Mouse (Mus musculus): Measurements from ENCODE around the gene Cenpq. TPM values are rescaled to one million over a fixed set of nuclear protein-coding genes. Genes with fewer than 3 reads are reported as not detected.

Cenpq gene
- total and polyA plus RNA-seq, 3 experiments: 20.9 to 25.5 TPM; not detected in 1

GRCm38 (mm10) chr17:40933985-40934384 is 862 bp downstream of the Cenpq start:
- peak overlapping the region; percentile 72 for H3K27ac ChIP-seq (ENCODE audit: control insufficient read depth, low read depth, low read length)

DNA sequence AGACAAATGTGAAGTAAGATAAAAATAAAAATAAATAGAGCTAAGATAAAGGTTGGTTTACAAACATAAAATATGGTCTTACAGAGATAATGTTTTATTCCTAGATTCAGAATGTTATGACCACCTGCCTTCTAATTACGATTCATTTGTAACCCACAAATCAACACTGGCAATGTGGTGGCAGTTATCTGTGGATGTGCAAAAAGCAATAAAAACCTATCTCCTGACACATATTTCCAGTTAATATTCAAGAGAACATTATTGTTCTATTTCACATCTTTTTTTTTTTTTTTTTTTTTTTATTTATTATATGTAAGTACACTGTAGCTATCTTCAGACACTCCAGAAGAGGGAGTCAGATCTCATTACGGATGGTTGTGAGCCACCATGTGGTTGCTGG is 19.3 kb downstream of the Cenpq start:
- no peaks in the 10 kb centered on the region for H3K79me2 ChIP-seq (ENCODE audit: control insufficient read depth, insufficient read depth, low read length, poor library complexity)
- H3K9ac ChIP-seq (ENCODE audit: control insufficient read depth, low read depth, low read length, poor library complexity, severe bottlenecking): no peak overlapping the region
- no peak overlapping the region for H3K27ac ChIP-seq (ENCODE audit: control insufficient read depth, low read depth, low read length)
- no peaks in the 10 kb centered on the region for H3K27me3 ChIP-seq (ENCODE audit: control insufficient read depth in 1 of 2, insufficient read depth in 2 of 2, low read length in 2 of 2)
- no peak for DNase-seq (ENCODE audit: low read depth, low spot score)
- H3K4me1 ChIP-seq (ENCODE audit: control insufficient read depth in 1 of 2, insufficient read depth in 2 of 2, low read length in 2 of 2): no peaks in the 10 kb centered on the region
- H3K4me3 ChIP-seq (ENCODE audit: control insufficient read depth in 1 of 2, insufficient read depth in 1 of 2, low read depth in 2 of 2, low read length in 2 of 2): no peak overlapping the region
- H3K9me3 ChIP-seq (replicated peaks; ENCODE audit: insufficient read depth, low read length): no peaks in the 10 kb centered on the region
- TF ChIP-seq USF1 (IDR thresholded peaks at IDR 0.05; ENCODE audit: low read depth, low read length) (no peak), CHD1 (IDR thresholded peaks at IDR 0.05; ENCODE audit: low read depth, low read length) (no peak), MYC (IDR thresholded peaks at IDR 0.05; ENCODE audit: low read depth, low read length) (no peak), POLR2AphosphoS5 (IDR thresholded peaks at IDR 0.05; ENCODE audit: borderline replicate concordance, low read depth, low read length) (no peak), TCF12 (IDR thresholded peaks at IDR 0.05; ENCODE audit: low read depth, low read length) (peak; percentile 70; the same call in 1 of the 2 replicates), MAFK (IDR thresholded peaks at IDR 0.05; ENCODE audit: borderline replicate concordance, low read depth, low read length) (no peak), ETS1 (IDR thresholded peaks at IDR 0.05; ENCODE audit: low read depth, low read length) (0 out of 2 replicates have a peak, but pooled peaks have one; percentile 16), ZNF384 (IDR thresholded peaks at IDR 0.05; ENCODE audit: low read depth, low read length) (peak; percentile 65), EP300 (IDR thresholded peaks at IDR 0.05; ENCODE audit: low read depth in 1 of 2, low read length in 2 of 2) (peak; percentile 22 to 38; a peak in 1 of 4 replicates), RAD21 (IDR thresholded peaks at IDR 0.05; ENCODE audit: low read depth, low read length) (no peak), UBTF (IDR thresholded peaks at IDR 0.05; ENCODE audit: borderline replicate concordance, insufficient read depth, low read depth, low read length) (no peak), USF2 (IDR thresholded peaks at IDR 0.05; ENCODE audit: borderline replicate concordance in 1 of 2, insufficient read depth in 1 of 2, low read depth in 1 of 2, low read length in 2 of 2) (no peak)
- no peaks in the 10 kb centered on the region for H3K36me3 ChIP-seq (ENCODE audit: control insufficient read depth in 1 of 2, insufficient read depth in 2 of 2, low read length in 2 of 2)

More at GRCm38 (mm10) chr17:40933985-40934384, 862 bp downstream of the Cenpq start:
- H3K9me3 ChIP-seq (replicated peaks; ENCODE audit: insufficient read depth, low read length): no peaks in the 10 kb centered on the region
- H3K36me3 ChIP-seq (ENCODE audit: control insufficient read depth in 1 of 2, insufficient read depth in 2 of 2, low read length in 2 of 2): peaks cover 5 to 11% of the 10 kb centered on the region in 2 experiments
- DNase-seq (ENCODE audit: low read depth, low spot score): peak; percentile 62
- H3K4me3 ChIP-seq (ENCODE audit: control insufficient read depth in 1 of 2, insufficient read depth in 1 of 2, low read depth in 2 of 2, low read length in 2 of 2): peak overlapping the region; percentile 88 to 91
- TF ChIP-seq GATA1 (IDR thresholded peaks at IDR 0.05; ENCODE audit: low read depth, low read length) (no peak), USF2 (IDR thresholded peaks at IDR 0.05; ENCODE audit: borderline replicate concordance in 1 of 2, insufficient read depth in 1 of 2, low read depth in 1 of 2, low read length in 2 of 2) (no peak), POLR2AphosphoS5 (IDR thresholded peaks at IDR 0.05; ENCODE audit: borderline replicate concordance, low read depth, low read length) (no peak), CTCF (IDR thresholded peaks at IDR 0.05 in 2 of 3, conservative IDR thresholded peaks at IDR 0.05 in 1 of 3; ENCODE audit: control insufficient read depth in 1 of 3, insufficient read depth in 1 of 3, low read depth in 2 of 3, low read length in 3 of 3, poor library complexity in 1 of 3, severe bottlenecking in 1 of 3) (no peak), MAFK (IDR thresholded peaks at IDR 0.05; ENCODE audit: borderline replicate concordance, low read depth, low read length) (no peak)
- H3K27me3 ChIP-seq (ENCODE audit: control insufficient read depth in 1 of 2, insufficient read depth in 2 of 2, low read length in 2 of 2): no peaks in the 10 kb centered on the region
- H3K9ac ChIP-seq (ENCODE audit: control insufficient read depth, low read depth, low read length, poor library complexity, severe bottlenecking): peak overlapping the region; percentile 79
- H3K4me1 ChIP-seq (ENCODE audit: control insufficient read depth in 1 of 2, insufficient read depth in 2 of 2, low read length in 2 of 2): peaks cover 0 to 6% of the 10 kb centered on the region in 2 experiments; a peak in 1 of 4 replicates
- H3K79me2 ChIP-seq (ENCODE audit: control insufficient read depth, insufficient read depth, low read length, poor library complexity): peaks cover 8% of the 10 kb centered on the region
